Mouse (Mus musculus) frontal cortex, postnatal 25 days (tissue): ENCODE results near the gene Wif1.

ENCODE experiments used
- DNase-seq, 2 experiments: peaks; one replicate each; pipeline ENCODE4 v3.0.0; 2022; ENCODE audit warnings: low spot score in 2 of 2

Gene Wif1

DNA sequence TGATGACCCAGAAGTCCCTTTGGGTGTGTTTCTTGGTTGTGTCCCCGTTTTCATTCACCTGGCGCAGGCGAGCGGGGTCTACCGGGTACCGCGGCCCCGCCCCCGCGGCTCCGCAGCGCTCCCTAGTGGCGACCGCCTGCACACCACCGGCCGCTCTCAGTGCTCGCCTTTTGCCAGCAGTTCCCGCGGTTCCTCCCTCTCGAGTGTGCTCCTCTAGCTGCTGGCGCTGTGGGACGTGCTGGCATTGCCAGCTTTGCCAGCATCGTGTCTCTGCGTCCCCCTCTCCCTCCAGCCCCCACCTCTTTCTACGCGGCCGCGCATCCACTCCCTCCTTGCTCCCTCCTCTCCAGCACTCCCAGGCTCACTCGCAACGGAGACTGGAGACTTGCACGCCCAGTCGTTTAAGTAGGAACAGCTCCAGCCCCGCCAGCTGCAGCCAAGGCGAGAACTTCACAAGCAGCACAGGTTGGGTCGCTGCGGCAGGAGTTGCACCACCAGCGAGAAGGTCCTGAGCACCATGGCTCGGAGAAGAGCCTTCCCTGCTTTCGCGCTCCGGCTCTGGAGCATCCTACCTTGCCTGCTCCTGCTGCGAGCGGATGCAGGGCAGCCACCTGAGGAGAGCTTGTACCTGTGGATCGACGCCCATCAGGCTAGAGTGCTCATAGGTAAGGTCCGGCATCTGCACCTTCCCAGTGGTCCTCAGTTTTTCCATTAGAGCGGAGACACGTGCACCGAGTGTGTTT lies at the start of gene Wif1:
TSS of gene Wif1 (plus strand) at position 135 of the 743 bp plus-strand sequence.
- DNase-seq, result peak; percentile 28 to 41

- DNase-seq, result no peak
Measured at GRCm38 (mm10) chr10:121002135-121002534, 31.6 kb upstream of the Wif1 start.

GRCm38 (mm10) chr10:121011496-121011895 lies 22.3 kb upstream of the Wif1 start:
- DNase-seq, result no peak

- no peak for DNase-seq
Measured at GRCm38 (mm10) chr10:121016291-121016690, 17.5 kb upstream of the Wif1 start.

DNA sequence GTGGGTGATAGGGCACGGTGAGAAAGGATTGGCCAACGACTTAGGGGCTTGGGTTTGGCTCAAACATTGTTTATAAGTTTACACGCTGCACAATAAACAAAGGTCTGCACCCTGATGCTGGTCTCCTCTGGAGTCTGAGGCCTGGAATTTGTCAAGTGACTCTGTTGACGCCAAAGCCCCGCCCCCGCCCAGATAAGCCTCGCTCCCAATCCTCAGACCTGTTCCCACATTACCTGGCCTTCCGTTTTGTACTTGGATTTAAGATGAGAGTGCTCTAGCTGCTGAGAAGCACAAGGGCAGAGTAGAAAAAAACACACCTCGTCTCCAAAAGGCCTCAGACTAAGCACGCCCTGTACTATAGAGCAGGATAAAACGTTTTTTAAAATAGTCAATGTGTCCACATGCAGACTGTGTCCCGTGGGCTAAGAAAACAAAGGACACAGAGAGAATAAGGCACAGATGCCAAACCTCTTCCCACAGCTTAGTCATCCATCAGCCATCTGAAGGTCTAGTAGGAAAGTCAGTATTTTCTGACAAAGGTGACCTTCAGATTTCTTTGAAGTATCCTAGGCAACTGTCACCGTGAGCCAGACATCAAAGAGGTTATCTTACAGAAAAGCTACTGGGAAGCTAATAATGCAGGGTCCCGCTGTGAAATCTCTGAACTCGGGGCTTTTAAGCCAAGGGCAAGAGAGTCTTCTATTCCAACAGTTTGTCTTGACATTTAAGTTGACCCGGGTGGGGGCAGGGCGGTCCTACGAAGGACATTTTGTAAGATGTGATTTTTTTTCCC lies 16.9 kb upstream of the Wif1 start:
- no peak for DNase-seq

- no peak for DNase-seq
Measured at GRCm38 (mm10) chr10:121022951-121023350, 10.8 kb upstream of the Wif1 start.

- DNase-seq, result peak in 1 of 2 experiments; percentile 23
Measured at GRCm38 (mm10) chr10:121031802-121032201, 2.0 kb upstream of the Wif1 start.

- peak; percentile 18 to 22 for DNase-seq
Measured at GRCm38 (mm10) chr10:121033128-121033791, 500 bp upstream of the Wif1 start.

DNA sequence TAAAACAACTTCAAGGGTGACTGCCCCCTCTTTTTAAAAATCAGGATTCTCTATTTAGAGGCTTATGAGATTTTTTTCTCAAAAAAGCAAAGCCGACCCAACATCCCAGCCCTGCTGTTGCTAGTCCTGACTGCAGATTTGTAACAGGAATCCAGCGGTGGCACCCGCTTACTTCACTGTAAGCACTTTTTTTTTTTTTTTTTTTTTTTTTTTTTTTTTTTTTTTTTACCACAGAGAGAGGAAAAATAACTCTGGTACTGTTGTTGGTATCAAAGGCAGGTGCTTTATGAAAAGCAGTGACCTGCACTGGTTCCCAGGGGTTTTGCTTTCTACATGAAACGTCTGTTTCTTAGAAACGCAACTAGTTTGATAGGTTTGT lies 798 bp downstream of the Wif1 start:
- DNase-seq, result no peak

- DNase-seq, result no peak
Measured at GRCm38 (mm10) chr10:121038556-121039284, 5.0 kb downstream of the Wif1 start.

GRCm38 (mm10) chr10:121040911-121041310 lies 7.2 kb downstream of the Wif1 start:
- DNase-seq, result no peak

DNA sequence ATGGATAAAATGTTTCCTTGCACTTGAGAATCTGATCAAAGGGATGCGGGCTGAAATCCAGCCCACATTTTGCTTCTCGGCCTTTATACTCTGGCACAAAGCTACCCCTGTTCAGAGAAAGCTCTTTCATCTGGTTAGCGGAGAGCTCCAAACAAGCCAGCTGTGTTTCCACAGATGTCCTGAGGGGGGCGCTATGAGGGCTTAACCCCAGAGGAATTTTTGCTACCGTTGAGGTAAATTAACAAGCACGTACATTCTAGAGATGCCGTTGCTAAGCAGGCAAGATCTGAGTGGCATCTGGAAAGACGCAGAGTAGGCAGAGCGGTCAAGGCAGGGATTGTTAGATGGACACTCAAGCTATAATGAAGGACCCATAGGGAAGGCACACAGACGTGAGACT lies 13.7 kb downstream of the Wif1 start:
- no peak for DNase-seq

DNA sequence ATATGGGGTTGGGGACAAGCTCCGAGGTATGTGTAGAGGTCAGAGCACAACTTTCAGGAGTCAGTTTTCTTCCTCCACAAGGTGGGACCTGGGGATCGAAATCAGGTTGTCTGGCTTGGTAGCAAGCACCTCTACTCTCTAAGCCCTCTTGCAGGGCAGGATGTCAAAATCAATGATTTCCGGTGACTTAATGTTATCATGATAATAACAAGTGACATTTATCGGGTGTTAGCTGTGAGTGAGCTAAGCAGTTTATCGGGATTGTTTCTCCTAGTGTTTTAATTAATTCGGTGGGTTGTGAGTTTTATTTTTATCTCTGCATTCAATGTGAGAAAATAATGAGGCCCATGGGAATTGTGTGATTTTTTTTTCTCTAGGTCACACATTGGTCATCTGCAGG lies 18.3 kb downstream of the Wif1 start:
- no peak for DNase-seq

DNA sequence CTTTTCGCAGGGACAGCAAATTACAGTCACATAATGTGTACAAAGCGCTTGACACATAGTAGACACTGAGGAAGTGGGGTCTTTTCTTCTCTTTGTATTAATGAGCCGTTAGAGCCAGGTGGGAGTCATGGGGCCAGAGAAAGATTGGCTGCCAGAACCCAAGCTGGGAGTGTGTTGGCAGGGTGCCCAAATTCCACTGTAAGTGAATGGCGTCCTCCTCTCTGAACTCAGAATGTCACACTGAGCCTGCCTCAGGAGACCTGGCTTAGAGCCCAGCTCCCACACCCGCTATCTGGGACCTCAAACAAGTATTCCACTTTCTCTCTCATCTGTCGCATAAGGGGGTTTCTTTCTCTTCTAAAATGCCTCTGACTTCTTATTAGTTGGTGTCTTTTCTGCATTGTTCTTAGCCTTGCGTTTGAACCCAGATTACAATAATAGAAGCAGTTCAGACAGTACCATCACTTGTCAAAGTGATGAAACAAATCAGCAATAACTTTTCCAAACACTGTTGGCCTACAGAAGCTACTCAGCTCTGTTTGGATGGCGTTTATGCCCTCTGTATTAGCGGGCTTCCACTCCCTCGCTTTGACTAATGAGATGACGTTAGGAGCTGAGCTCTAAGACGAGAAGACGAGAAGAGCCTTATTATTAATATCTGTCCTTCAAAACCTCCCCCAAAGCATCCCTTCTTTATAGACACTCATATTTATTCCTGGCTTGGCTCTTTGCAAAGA lies 21.9 kb downstream of the Wif1 start:
- DNase-seq, result peak; percentile 4 to 18

GRCm38 (mm10) chr10:121056823-121057222 lies 23.1 kb downstream of the Wif1 start:
- no peak for DNase-seq

DNA sequence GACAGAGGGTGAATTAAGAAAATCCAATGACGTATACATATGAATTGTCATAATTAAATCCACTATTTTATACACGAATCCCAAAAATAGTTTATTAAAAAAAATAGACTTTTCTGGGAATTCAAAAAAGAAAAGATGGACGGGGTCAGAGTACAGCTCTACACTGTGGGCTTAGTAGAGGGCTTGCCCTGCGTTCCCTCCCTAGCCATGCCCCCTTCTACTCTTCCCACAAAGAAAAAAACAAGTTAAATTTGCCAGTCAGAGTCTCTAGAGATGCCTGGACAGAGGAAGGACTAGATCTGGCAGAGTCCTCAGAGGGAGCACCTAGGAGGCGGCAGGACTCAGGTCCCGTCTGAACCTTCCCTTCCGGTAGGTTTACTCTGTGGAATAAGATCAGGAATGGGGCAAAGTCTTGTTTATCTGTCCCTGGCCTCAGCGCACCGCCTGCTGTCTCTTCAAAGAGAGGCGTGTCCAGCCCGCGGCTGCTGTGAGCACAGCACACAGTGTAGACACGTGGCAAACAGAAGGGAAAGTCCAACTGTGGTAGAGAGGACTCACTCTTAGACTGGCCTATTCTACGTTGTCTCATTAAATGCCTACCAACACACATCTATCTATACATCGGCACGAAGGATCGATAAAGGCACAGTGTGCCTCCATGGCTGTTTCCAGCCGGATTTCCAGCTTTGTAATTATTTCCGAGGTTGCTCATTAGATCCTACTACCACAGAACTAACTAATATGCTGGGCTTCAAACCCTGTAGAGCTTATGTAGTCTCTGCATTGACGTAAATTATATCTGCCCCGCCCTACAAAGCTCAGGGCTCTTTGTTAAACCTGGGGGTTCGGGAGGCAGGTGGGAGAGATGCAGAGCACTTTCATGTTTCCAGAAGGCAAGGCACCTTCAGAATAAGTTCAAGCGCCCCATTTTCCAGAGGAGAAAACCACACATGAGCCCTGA lies 25.6 kb downstream of the Wif1 start:
- no peak for DNase-seq

GRCm38 (mm10) chr10:121061336-121061835 lies 27.6 kb downstream of the Wif1 start:
- no peak for DNase-seq

- DNase-seq, result no peak
Measured at GRCm38 (mm10) chr10:121062704-121063103, 28.9 kb downstream of the Wif1 start.

DNA sequence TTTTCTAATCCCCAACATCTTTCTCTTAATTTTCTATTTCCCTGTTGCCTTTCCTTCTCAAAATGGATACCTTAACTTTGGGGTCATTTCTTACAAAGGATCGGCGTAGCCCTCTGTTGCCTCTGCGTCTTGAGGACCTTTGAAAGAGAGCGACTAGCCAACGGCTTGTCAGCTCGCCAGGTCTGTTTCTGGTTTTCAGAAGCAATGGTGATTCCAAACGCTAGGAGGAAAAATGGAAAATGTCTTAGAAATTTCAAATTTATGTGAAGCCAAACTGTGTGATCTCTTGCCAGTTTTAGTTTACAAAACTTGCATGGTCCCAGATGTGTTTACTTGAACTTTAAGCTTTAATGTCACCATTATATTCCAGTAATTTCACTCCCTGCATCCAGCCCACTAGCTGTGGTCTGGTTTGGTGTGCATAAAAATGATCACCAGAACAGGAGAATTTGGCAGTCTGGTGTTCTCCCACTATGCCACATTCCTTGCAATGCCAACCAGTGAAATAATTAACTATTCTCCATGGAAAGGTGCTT lies 33.7 kb downstream of the Wif1 start:
- no peak for DNase-seq

DNA sequence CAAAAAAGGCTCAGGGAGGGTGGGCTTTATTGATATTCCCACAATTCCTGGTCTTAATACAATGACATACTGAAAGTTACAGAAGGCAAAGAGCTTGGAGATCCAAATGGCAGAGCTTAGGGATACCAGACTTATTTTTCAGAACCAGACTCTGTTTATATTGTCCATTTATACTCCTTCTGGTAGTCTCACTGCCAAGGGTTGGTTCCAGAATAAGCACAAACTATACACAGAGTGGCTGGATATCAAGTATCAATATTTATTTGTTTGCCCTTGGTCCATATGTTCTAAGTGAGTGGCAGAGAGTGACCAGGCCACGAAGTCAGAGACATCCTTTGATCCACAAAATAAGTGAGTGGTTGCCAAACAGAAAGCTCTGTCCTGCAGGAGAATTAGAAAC lies 34.2 kb downstream of the Wif1 start:
- no peak for DNase-seq
